Mouse (Mus musculus): Measurements from ENCODE around the gene Zfp287. TPM values are rescaled to one million over a fixed set of nuclear protein-coding genes. Genes with fewer than 3 reads are reported as not detected.

The Zfp287 gene
- polyA plus RNA-seq (2014; fragmentation: Illumina TruSeq; extraction: RNeasy Lipid Tissue Mini Kit (QIAGEN cat#74804); ENCODE audit: low replicate concordance), result 1.5 TPM

DNA sequence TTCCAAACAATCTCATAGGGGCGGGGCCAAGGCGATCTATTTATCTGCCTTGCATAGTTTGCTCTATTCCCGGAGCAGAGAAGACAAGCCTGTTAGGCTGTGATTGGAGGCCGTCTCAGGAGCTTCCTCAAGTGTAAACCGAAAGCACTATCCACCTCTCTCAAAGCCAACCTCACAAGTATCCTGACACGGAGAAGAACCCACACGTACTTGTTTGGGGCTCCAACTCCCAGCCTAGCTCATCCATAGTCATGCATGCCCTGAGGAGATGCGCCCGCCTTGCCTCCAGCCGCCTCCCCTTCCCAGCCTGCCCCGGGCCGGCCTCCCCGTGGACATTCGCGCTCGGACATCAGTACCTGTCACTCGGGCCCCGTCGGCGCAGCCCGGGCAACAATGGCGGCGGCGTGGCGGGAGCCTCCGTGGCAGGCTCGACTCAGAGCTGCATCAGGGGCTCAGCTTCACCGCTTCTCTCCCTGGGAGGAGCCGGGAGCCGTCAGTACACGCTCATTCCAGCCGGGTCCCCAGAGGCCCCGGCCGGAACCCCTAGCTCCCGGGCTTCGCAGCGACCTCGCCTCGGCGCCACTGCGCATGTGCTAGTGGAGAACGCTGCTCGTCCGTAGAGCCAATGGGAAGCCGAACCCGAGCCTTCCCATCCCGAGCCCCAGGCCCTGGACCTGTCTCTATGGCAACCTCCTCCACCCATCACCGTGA, at the start of gene Zfp287:
Zfp287 (minus strand) TSS at position 595 of the 711 bp plus-strand sequence.

DNA sequence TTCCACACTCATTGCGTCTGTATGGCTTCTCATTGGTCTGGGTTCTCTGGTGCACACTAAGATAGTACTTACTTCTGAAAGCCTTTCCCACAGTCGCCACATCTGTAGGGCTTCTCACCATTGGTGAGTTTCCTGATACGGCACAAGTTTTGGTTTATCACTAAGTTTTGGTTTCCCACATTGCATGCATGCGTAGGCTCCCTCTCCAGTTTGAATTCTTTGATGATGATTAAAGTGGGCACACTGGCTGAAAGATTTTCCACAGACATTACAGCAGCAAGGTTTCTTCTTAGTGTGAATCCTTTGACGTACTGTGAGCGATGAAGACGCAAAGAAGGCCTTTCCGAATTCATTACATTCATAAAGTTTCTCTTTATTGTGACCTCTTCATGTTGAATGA, 21.1 kb upstream of the Zfp287 start, which contains the start of gene Gm10428:
Gm10428 (plus strand) TSS at position 321 of the 400 bp plus-strand sequence.

Other genes starting within 250 kb of the Zfp287 start
- 57.5 TPM for gene Cenpv, start 192.6 kb downstream of the Zfp287 start, polyA plus RNA-seq (2014; fragmentation: Illumina TruSeq; extraction: RNeasy Lipid Tissue Mini Kit (QIAGEN cat#74804); ENCODE audit: low replicate concordance)
- gene Ubb, start 180.7 kb downstream of the Zfp287 start, polyA plus RNA-seq (2014; fragmentation: Illumina TruSeq; extraction: RNeasy Lipid Tissue Mini Kit (QIAGEN cat#74804); ENCODE audit: low replicate concordance), result 39.4 TPM
- gene Trpv2, start 157.4 kb downstream of the Zfp287 start, polyA plus RNA-seq (2014; fragmentation: Illumina TruSeq; extraction: RNeasy Lipid Tissue Mini Kit (QIAGEN cat#74804); ENCODE audit: low replicate concordance), result not detected
- 44.6 TPM for gene Lrrc75a, start 83.4 kb downstream of the Zfp287 start, polyA plus RNA-seq (2014; fragmentation: Illumina TruSeq; extraction: RNeasy Lipid Tissue Mini Kit (QIAGEN cat#74804); ENCODE audit: low replicate concordance)
- gene Mmgt2, start 83.2 kb downstream of the Zfp287 start, polyA plus RNA-seq (2014; fragmentation: Illumina TruSeq; extraction: RNeasy Lipid Tissue Mini Kit (QIAGEN cat#74804); ENCODE audit: low replicate concordance), result 17.3 TPM
- gene Gm10428, start 21.2 kb upstream of the Zfp287 start, polyA plus RNA-seq (2014; fragmentation: Illumina TruSeq; extraction: RNeasy Lipid Tissue Mini Kit (QIAGEN cat#74804); ENCODE audit: low replicate concordance), result not detected
- gene Zfp286, start 57.6 kb upstream of the Zfp287 start, polyA plus RNA-seq (2014; fragmentation: Illumina TruSeq; extraction: RNeasy Lipid Tissue Mini Kit (QIAGEN cat#74804); ENCODE audit: low replicate concordance), result 0.74 TPM
- gene Trim16, start 88.3 kb upstream of the Zfp287 start, polyA plus RNA-seq (2014; fragmentation: Illumina TruSeq; extraction: RNeasy Lipid Tissue Mini Kit (QIAGEN cat#74804); ENCODE audit: low replicate concordance), result 17.3 TPM
- 0.22 TPM for gene Fbxw10, start 115.2 kb upstream of the Zfp287 start, polyA plus RNA-seq (2014; fragmentation: Illumina TruSeq; extraction: RNeasy Lipid Tissue Mini Kit (QIAGEN cat#74804); ENCODE audit: low replicate concordance)
- 101 TPM for gene Tvp23b, start 147.6 kb upstream of the Zfp287 start, polyA plus RNA-seq (2014; fragmentation: Illumina TruSeq; extraction: RNeasy Lipid Tissue Mini Kit (QIAGEN cat#74804); ENCODE audit: low replicate concordance)
- not detected for gene Cdrt4, start 219.3 kb upstream of the Zfp287 start, polyA plus RNA-seq (2014; fragmentation: Illumina TruSeq; extraction: RNeasy Lipid Tissue Mini Kit (QIAGEN cat#74804); ENCODE audit: low replicate concordance)